Mouse (Mus musculus) bone marrow macrophage, adult 2 months (primary cell): ENCODE results near the gene Retreg3.

Experiments used
- CTCF ChIP-seq: IDR thresholded peaks from 2 replicates; pipeline ENCODE4 v1.5.1; 2012; ENCODE audit warnings: low read depth, mild to moderate bottlenecking, low read length, moderate library complexity
- POLR2A ChIP-seq: IDR thresholded peaks from 2 replicates; pipeline ENCODE4 v1.6.1; 2012; ENCODE audit warnings: mild to moderate bottlenecking, low read depth, low read length, borderline replicate concordance

- TF ChIP-seq POLR2A (no peak), CTCF (no peak)
Observed at GRCm38 (mm10) chr11:101118105-101118504, 1.6 kb downstream of the Retreg3 start.
